Mouse (Mus musculus): ENCODE data around the gene Trp53i13.

- TF ChIP-seq CTCF (IDR thresholded peaks at IDR 0.05; ENCODE audit: borderline replicate concordance, control insufficient read depth, extremely low read depth, insufficient read depth, low read length, poor library complexity) (no peak), POLR2A (IDR thresholded peaks at IDR 0.05; ENCODE audit: control insufficient read depth, extremely low read depth, insufficient read depth, low read length, poor library complexity) (no peak)
Observed at GRCm38 (mm10) chr11:77500361-77501325, 15.1 kb downstream of the Trp53i13 start.

All from thymus, adult 2 months (tissue).